Mouse (Mus musculus) C2C12 (cell line): Measurements from ENCODE around the gene Med26.

Source experiments
- CTCF ChIP-seq: IDR thresholded peaks from one replicate; pipeline ENCODE4 v1.5.1; 2011; ENCODE audit not compliant: control insufficient read depth, insufficient read depth, insufficient read length
- MYOD1 ChIP-seq: IDR thresholded peaks from one replicate; pipeline ENCODE4 v1.6.1; 2011; ENCODE audit warnings: low read depth; ENCODE audit not compliant: control insufficient read depth, insufficient read length
- USF1 ChIP-seq: IDR thresholded peaks from one replicate; pipeline ENCODE4 v1.6.1; 2011; ENCODE audit warnings: low read depth, mild to moderate bottlenecking, control low read depth, moderate library complexity

DNA sequence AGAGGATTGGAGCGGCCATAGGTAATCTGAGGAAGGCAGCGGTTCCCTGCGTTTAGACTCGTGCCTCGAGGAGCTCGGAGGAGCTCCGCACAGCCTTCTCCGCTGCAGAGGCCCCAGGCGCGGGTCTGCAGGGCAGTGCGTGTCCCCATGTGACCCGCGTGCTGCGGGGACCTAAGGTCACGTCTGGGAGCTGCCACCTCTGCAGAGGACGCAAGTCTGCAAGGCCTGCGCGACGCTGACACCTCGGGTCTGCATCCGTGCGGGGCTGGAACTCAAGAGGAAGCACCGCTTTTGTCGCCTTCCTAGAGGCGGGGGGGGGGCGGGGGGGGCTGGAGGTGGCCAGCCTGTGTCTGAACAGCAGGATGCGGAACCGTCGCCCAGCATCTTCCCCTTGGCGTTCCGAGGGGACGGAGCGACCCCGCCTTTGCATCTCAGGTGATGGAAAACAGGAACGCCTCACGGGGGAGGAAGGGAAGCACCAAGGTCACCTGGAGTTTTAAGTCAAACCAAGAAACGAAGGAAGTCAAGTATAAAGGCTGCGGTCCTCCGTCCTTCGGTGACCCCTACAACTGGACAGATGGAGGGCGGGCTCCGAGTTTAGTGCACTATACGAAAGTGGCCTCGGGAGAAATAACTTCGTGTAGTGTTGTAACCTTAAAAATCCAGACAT lies 709 bp upstream of the Med26 start:
- TF ChIP-seq USF1 (no peak), CTCF (no peak), MYOD1 (no peak)
